Mouse (Mus musculus) hindbrain, postnatal 0 days (tissue): ENCODE data around the gene Kank3. TPM values are rescaled to one million over a fixed set of nuclear protein-coding genes. Genes with fewer than 3 reads are reported as not detected.

Experiments used
- ATAC-seq: fragments of 200-750 bp; cut with Nextera tagmentation; 2 replicates; pipeline ENCODE4 v1.8.0; 2017; ENCODE audit warnings: mild to moderate bottlenecking, moderate TSS enrichment, moderate library complexity
- DNase-seq: peaks from one replicate; pipeline ENCODE4 v3.0.0-alpha.2; 2015; ENCODE audit warnings: low spot score
- H3K27ac ChIP-seq: fragments of 300-500 bp; sonication (generic); 2 replicates; pipeline ENCODE4 v1.5.1; 2014; ENCODE audit warnings: mild to moderate bottlenecking
- H3K27me3 ChIP-seq: fragments of 300-500 bp; sonication (generic); 2 replicates; pipeline ENCODE4 v1.6.1; 2014; ENCODE audit warnings: low read length, mixed read lengths; ENCODE audit not compliant: insufficient read depth
- H3K36me3 ChIP-seq: fragments of 300-500 bp; sonication (generic); 2 replicates; pipeline ENCODE4 v1.6.1; 2014; ENCODE audit warnings: low read length, mixed read lengths; ENCODE audit not compliant: insufficient read depth
- H3K4me1 ChIP-seq: fragments of 300-500 bp; sonication (generic); 2 replicates; pipeline ENCODE4 v1.6.1; 2014; ENCODE audit warnings: antibody characterized with exemption, low read length, mixed read lengths; ENCODE audit not compliant: insufficient read depth
- H3K4me2 ChIP-seq: fragments of 300-500 bp; sonication (generic); 2 replicates; pipeline ENCODE4 v1.6.1; 2014; ENCODE audit warnings: low read depth, mild to moderate bottlenecking, low read length, moderate library complexity, mixed read lengths
- H3K4me3 ChIP-seq: fragments of 300-500 bp; sonication (generic); 2 replicates; pipeline ENCODE4 v1.5.1; 2014; ENCODE audit warnings: low read length
- H3K9ac ChIP-seq: fragments of 300-500 bp; sonication (generic); replicated peaks from 2 replicates; pipeline ENCODE4 v1.6.1; 2014; ENCODE audit warnings: mild to moderate bottlenecking, low read length, moderate library complexity, mixed read lengths
- H3K9me3 ChIP-seq: fragments of 300-500 bp; sonication (generic); 2 replicates; pipeline ENCODE4 v1.6.1; 2016; ENCODE audit warnings: low read length, mixed read lengths
- CTCF ChIP-seq: IDR thresholded peaks from 2 replicates; pipeline ENCODE4 v1.5.1; 2016; ENCODE audit warnings: antibody characterized with exemption, control low read depth, low read depth
- WGBS: fragments of 180-500 bp; shearing (Covaris S2); extraction: QIAGEN DNeasy Blood & Tissue Kit; methylation state at CpG from one replicate; pipeline ENCODE4 v1.1.7; 2014; 5-methylcytosine and 5-hydroxymethylcytosine counted together
- polyA plus RNA-seq: library from polyadenylated mRNA; unstranded; fragments of >200 nt; fragmentation: Nextera tagmentation; extraction: Ambion mirVana; gene quantifications from 2 replicates; pipeline ENCODE4 v1.2.1, GENCODE M21; 2015
- total RNA-seq: library from RNA; depleted of rRNA; stranded (reverse); fragments of >200 nt; gene quantifications from 2 replicates; pipeline ENCODE4 v1.2.3, GENCODE M21; 2014

The Kank3 gene
- total and polyA plus RNA-seq, 2 experiments from 2014 or later, result 44.1 to 57.2 TPM

- no peak for ATAC-seq
- H3K9ac ChIP-seq, result no peak overlapping the region
- H3K27ac ChIP-seq, result no peak overlapping the region
Measured at GRCm38 (mm10) chr17:33775287-33775686, 35.0 kb upstream of the Kank3 start.

GRCm38 (mm10) chr17:33779271-33779966, 30.9 kb upstream of the Kank3 start:
- no peaks in the 10 kb centered on the region for H3K9me3 ChIP-seq
- no peaks in the 10 kb centered on the region for H3K27me3 ChIP-seq
- peak overlapping the region; percentile 75 for H3K27ac ChIP-seq
- 0 out of 2 replicates have a peak overlapping the region, but pooled peaks have one; percentile 28 for H3K9ac ChIP-seq
- peak overlapping the region; percentile 46 for H3K4me3 ChIP-seq
- H3K4me2 ChIP-seq, result peak overlapping the region; percentile 86
- DNase-seq (peak; percentile 92), ATAC-seq (peak; percentile 91)
- 40% methylated on average over 9 of the region's 9 CpGs for WGBS
- TF ChIP-seq CTCF, result no peak
- no peaks in the 10 kb centered on the region for H3K36me3 ChIP-seq
- peaks cover 29% of the 10 kb centered on the region for H3K4me1 ChIP-seq

More at GRCm38 (mm10) chr17:33775287-33775686, 35.0 kb upstream of the Kank3 start:
- Histone ChIP-seq H3K27me3 (no peaks in the 10 kb centered on the region), H3K4me2 (no peak overlapping the region), H3K4me1 (peaks cover 19% of the 10 kb centered on the region), H3K36me3 (no peaks in the 10 kb centered on the region), H3K9me3 (no peaks in the 10 kb centered on the region), H3K4me3 (no peak overlapping the region)
- no peak for DNase-seq
- WGBS, result 91% methylated on average over 4 of the region's 4 CpGs
- no peak for TF ChIP-seq CTCF

- 82% methylated on average over 5 of the region's 5 CpGs for WGBS
- TF ChIP-seq CTCF, result no peak
- ATAC-seq, result no peak
Measured at GRCm38 (mm10) chr17:33779967-33780295, 30.4 kb upstream of the Kank3 start.

GRCm38 (mm10) chr17:33780431-33780830, 29.9 kb upstream of the Kank3 start:
- WGBS, result 75% methylated on average over 5 of the region's 5 CpGs
- Histone ChIP-seq H3K27me3 (no peaks in the 10 kb centered on the region), H3K36me3 (no peaks in the 10 kb centered on the region), H3K9me3 (no peaks in the 10 kb centered on the region), H3K27ac (peak overlapping the region; percentile 75), H3K4me3 (peak overlapping the region; percentile 46), H3K9ac (peak overlapping the region; percentile 51; the same call in 1 of the 2 replicates), H3K4me1 (peaks cover 29% of the 10 kb centered on the region), H3K4me2 (peak overlapping the region; percentile 86)
- ATAC-seq (no peak), DNase-seq (no peak)
- TF ChIP-seq CTCF, result no peak

More at GRCm38 (mm10) chr17:33779967-33780295, 30.4 kb upstream of the Kank3 start:
- Histone ChIP-seq H3K27ac (peak overlapping the region; percentile 75), H3K4me3 (peak overlapping the region; percentile 46), H3K4me1 (peaks cover 29% of the 10 kb centered on the region), H3K9me3 (no peaks in the 10 kb centered on the region), H3K36me3 (no peaks in the 10 kb centered on the region), H3K4me2 (peak overlapping the region; percentile 86), H3K27me3 (no peaks in the 10 kb centered on the region), H3K9ac (0 out of 2 replicates have a peak overlapping the region, but pooled peaks have one; percentile 28)
- no peak for DNase-seq

GRCm38 (mm10) chr17:33781124-33781977, 29.0 kb upstream of the Kank3 start, which contains the start of gene Angptl4:
TSS of gene Angptl4 (minus strand) at chr17:33781830.
- 1% methylated on average over 50 of the region's 50 CpGs for WGBS
- Histone ChIP-seq H3K27ac (peak within 1 kb of the TSS; percentile 75), H3K36me3 (no peaks in the 10 kb centered on the region), H3K27me3 (no peaks in the 10 kb centered on the region), H3K9ac (peak within 1 kb of the TSS; percentile 51), H3K4me3 (peak within 1 kb of the TSS; percentile 46), H3K4me1 (peaks cover 29% of the 10 kb centered on the region), H3K4me2 (peak within 1 kb of the TSS; percentile 86), H3K9me3 (no peaks in the 10 kb centered on the region)
- DNase-seq, result peak; percentile 72
- TF ChIP-seq CTCF, result no peak
- peak; percentile 76 for ATAC-seq

GRCm38 (mm10) chr17:33782067-33782466, 28.3 kb upstream of the Kank3 start:
- peak overlapping the region; percentile 46 for H3K4me3 ChIP-seq
- WGBS, result 44% methylated on average over 4 of the region's 4 CpGs

More at GRCm38 (mm10) chr17:33782067-33782466, 28.3 kb upstream of the Kank3 start:
- H3K4me2 ChIP-seq, result peak overlapping the region; percentile 86
- H3K27ac ChIP-seq, result peak overlapping the region; percentile 75; the same call in 1 of the 2 replicates
- DNase-seq (no peak), ATAC-seq (no peak)
- H3K27me3 ChIP-seq, result no peaks in the 10 kb centered on the region
- 0 out of 2 replicates have a peak overlapping the region, but pooled peaks have one; percentile 51 for H3K9ac ChIP-seq
- no peaks in the 10 kb centered on the region for H3K36me3 ChIP-seq
- peaks cover 29% of the 10 kb centered on the region for H3K4me1 ChIP-seq
- H3K9me3 ChIP-seq, result no peaks in the 10 kb centered on the region
- TF ChIP-seq CTCF, result peak; percentile 34
